Mouse (Mus musculus): ENCODE results near the gene Rbbp5.

- TF ChIP-seq CTCF (IDR thresholded peaks at IDR 0.05; ENCODE audit: extremely low read depth, insufficient read depth, low read length) (no peak), POLR2A (IDR thresholded peaks at IDR 0.05; ENCODE audit: extremely low read depth, insufficient read depth, low read length) (no peak)
Observed at GRCm38 (mm10) chr1:132516776-132517175, 39.6 kb downstream of the Rbbp5 start.
